Mouse (Mus musculus) ES-E14 (cell line): ENCODE results near the gene Syngr1. TPM values are rescaled to one million over a fixed set of nuclear protein-coding genes. Genes with fewer than 3 reads are reported as not detected.

Experiments used
- DNase-seq: peaks from one replicate; pipeline ENCODE4 v3.0.0-alpha.2; 2013; ENCODE audit warnings: low read depth, low spot score
- H3K27ac ChIP-seq: 2 replicates; pipeline ENCODE4 v1.5.1; 2012; ENCODE audit warnings: low read depth, mild to moderate bottlenecking, low read length, moderate library complexity, mixed read lengths; ENCODE audit not compliant: poor library complexity, insufficient read depth, severe bottlenecking
- H3K36me3 ChIP-seq: 2 replicates; pipeline ENCODE4 v1.6.1; 2012; ENCODE audit warnings: mild to moderate bottlenecking, low read length, moderate library complexity, mixed read lengths; ENCODE audit not compliant: control insufficient read depth, poor library complexity, insufficient read depth, severe bottlenecking
- H3K4me1 ChIP-seq, 2 experiments: fragments of 150-350 bp in 1 of 2; sonication (generic) in 1 of 2; 2 replicates each; pipeline ENCODE4 v1.6.1; 2012; ENCODE audit warnings: low read length in 2 of 2, mild to moderate bottlenecking in 1 of 2, mixed read lengths in 1 of 2; ENCODE audit not compliant: control insufficient read depth in 2 of 2, insufficient read depth in 2 of 2, poor library complexity in 1 of 2
- H3K4me3 ChIP-seq, 2 experiments: fragments of 150-350 bp in 1 of 2; sonication (generic) in 1 of 2; 2 replicates each; pipeline ENCODE4 v1.5.1; 2012; ENCODE audit warnings: low read length in 2 of 2, low read depth in 1 of 2, mild to moderate bottlenecking in 1 of 2, mixed read lengths in 1 of 2; ENCODE audit not compliant: insufficient read depth in 1 of 2, poor library complexity in 1 of 2, severe bottlenecking in 1 of 2
- H3K9ac ChIP-seq: 2 replicates; pipeline ENCODE4 v1.6.1; 2012; ENCODE audit warnings: low read depth, mild to moderate bottlenecking, low read length, mixed read lengths; ENCODE audit not compliant: poor library complexity, insufficient read depth, severe bottlenecking
- H3K9me3 ChIP-seq: fragments of 150-350 bp; sonication (generic); 2 replicates; pipeline ENCODE4 v1.6.1; 2012; ENCODE audit warnings: low read depth, mild to moderate bottlenecking, low read length; ENCODE audit not compliant: control insufficient read depth, insufficient read depth
- CHD2 ChIP-seq: IDR thresholded peaks from 2 replicates; pipeline ENCODE4 v1.6.1; 2014; ENCODE audit warnings: mild to moderate bottlenecking, low read depth, low read length, inconsistent platforms
- HCFC1 ChIP-seq: IDR thresholded peaks from 2 replicates; pipeline ENCODE4 v1.6.1; 2012; ENCODE audit warnings: low read length, inconsistent platforms, borderline replicate concordance; ENCODE audit not compliant: insufficient read depth
- MAFK ChIP-seq: IDR thresholded peaks from 2 replicates; pipeline ENCODE4 v1.6.1; 2014; ENCODE audit warnings: mild to moderate bottlenecking, low read depth, low read length, inconsistent platforms; ENCODE audit not compliant: insufficient read depth
- ZC3H11A ChIP-seq: IDR thresholded peaks from 2 replicates; pipeline ENCODE4 v1.6.1; 2012; ENCODE audit warnings: low read depth, mild to moderate bottlenecking, inconsistent platforms, low read length, borderline replicate concordance
- ZNF384 ChIP-seq: IDR thresholded peaks from 2 replicates; pipeline ENCODE4 v1.6.1; 2012; ENCODE audit warnings: low read depth, low read length, inconsistent platforms
- in situ Hi-C, 2 experiments: fragments of 600-800 bp; cut with MboI; formaldehyde crosslinking; loops; one replicate each; pipeline ENCODE4 v1.15.1; 2025; ENCODE audit warnings: low sequenced_read_pairs in 2 of 2, inconsistent platforms in 1 of 2; ENCODE audit not compliant: unreplicated experiment in 2 of 2
- total RNA-seq: library from RNA; depleted of rRNA; stranded (reverse); fragments of 300-350 nt; gene quantifications from 2 replicates; pipeline ENCODE4 v1.2.3, GENCODE M21; 2012

Syngr1 gene
- total RNA-seq, 1 experiment = 78.8 TPM

GRCm38 (mm10) chr15:80153757-80154156 lies 62.6 kb downstream of the Syngr1 start:
- no peak for TF ChIP-seq ZC3H11A
- no peak for TF ChIP-seq ZNF384
- no peak for TF ChIP-seq CHD2
- H3K4me1 ChIP-seq = peaks cover 8 to 12% of the 10 kb centered on the region in 2 experiments
- in situ Hi-C loops = no loop called here
- peaks cover 30% of the 10 kb centered on the region; the same call in 1 of the 2 replicates for H3K36me3 ChIP-seq
- no peak overlapping the region for H3K27ac ChIP-seq
- no peak overlapping the region for H3K9ac ChIP-seq
- H3K4me3 ChIP-seq = no peak overlapping the region
- no peaks in the 10 kb centered on the region for H3K9me3 ChIP-seq
- DNase-seq = no peak

GRCm38 (mm10) chr15:80155707-80156106 lies 64.6 kb downstream of the Syngr1 start:
- in situ Hi-C loops = no loop called here
- H3K9ac ChIP-seq = no peak overlapping the region
- H3K27ac ChIP-seq = no peak overlapping the region

DNA sequence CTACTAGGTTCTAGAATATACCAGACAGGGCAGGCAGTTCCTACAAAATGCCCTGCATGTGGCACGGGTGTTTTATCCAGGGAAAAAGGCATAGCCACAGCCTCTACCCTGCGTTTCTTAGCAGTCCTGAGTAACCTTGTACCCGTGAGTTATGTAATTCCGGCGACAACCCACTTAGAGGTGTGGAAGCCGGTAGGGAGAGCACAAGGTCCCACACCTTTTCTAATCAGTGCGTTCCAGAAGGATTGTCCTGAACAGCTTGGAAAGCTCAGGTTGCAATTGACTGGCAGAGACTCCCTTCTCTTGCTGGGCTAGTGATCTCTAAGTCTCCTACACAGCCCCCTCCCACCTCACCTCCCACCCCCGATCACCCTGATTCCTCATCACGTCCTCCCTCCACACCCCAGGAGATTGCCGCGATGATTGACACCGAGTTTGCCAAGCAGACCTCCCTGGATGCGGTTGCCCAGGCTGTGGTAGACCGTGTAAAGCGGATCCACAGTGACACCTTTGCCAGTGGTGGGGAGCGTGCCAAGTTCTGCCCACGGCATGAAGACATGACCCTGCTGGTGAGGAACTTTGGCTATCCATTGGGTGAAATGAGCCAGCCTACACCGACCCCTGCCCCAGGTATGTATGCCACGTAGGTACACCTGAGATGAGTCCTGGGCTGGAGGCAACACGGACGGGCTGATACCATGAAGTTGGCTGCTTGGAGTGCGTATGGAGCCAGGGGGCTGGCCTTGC lies 66.2 kb downstream of the Syngr1 start:
- H3K27ac ChIP-seq = no peak overlapping the region
- no peaks in the 10 kb centered on the region for H3K9me3 ChIP-seq
- no peak overlapping the region for H3K9ac ChIP-seq
- TF ChIP-seq CHD2 (no peak), ZC3H11A (no peak), ZNF384 (no peak), HCFC1 (no peak), MAFK (no peak)
- no peak for DNase-seq
- H3K4me1 ChIP-seq = peaks cover 18 to 34% of the 10 kb centered on the region in 2 experiments
- no peak overlapping the region for H3K4me3 ChIP-seq
- H3K36me3 ChIP-seq = peaks cover 34% of the 10 kb centered on the region
- in situ Hi-C loops = no loop called here

More at GRCm38 (mm10) chr15:80155707-80156106, 64.6 kb downstream of the Syngr1 start:
- peaks cover 25% of the 10 kb centered on the region; the same call in 1 of the 2 replicates for H3K36me3 ChIP-seq
- no peak overlapping the region for H3K4me3 ChIP-seq
- TF ChIP-seq CHD2 (no peak), HCFC1 (no peak), ZNF384 (no peak), MAFK (no peak), ZC3H11A (no peak)
- no peaks in the 10 kb centered on the region for H3K9me3 ChIP-seq
- no peak for DNase-seq
- H3K4me1 ChIP-seq = peaks cover 17 to 27% of the 10 kb centered on the region in 2 experiments

GRCm38 (mm10) chr15:80158001-80158706 lies 67.0 kb downstream of the Syngr1 start:
- in situ Hi-C loops = no loop called here

More at GRCm38 (mm10) chr15:80158001-80158706, 67.0 kb downstream of the Syngr1 start:
- Histone ChIP-seq H3K9ac (no peak overlapping the region), H3K4me1 (peaks cover 18 to 31% of the 10 kb centered on the region in 2 experiments), H3K4me3 (no peak overlapping the region), H3K9me3 (no peaks in the 10 kb centered on the region), H3K27ac (no peak overlapping the region; the same call in 1 of the 2 replicates), H3K36me3 (peaks cover 34% of the 10 kb centered on the region)
- TF ChIP-seq HCFC1 = no peak
- DNase-seq = no peak
